Mouse (Mus musculus) fibroblast of lung, adult 2 months (primary cell): ENCODE measurements around the gene Mapkapk3.
"Not testable (repeated sequence)": the region's sequence is repeated elsewhere in the genome, so short reads cannot be mapped to it uniquely, and the experiment has no call there.

Experiments
- DNase-seq: peaks from one replicate; pipeline ENCODE4 v3.0.0-alpha.2; 2011; ENCODE audit warnings: low read depth

Mapkapk3 gene

DNA sequence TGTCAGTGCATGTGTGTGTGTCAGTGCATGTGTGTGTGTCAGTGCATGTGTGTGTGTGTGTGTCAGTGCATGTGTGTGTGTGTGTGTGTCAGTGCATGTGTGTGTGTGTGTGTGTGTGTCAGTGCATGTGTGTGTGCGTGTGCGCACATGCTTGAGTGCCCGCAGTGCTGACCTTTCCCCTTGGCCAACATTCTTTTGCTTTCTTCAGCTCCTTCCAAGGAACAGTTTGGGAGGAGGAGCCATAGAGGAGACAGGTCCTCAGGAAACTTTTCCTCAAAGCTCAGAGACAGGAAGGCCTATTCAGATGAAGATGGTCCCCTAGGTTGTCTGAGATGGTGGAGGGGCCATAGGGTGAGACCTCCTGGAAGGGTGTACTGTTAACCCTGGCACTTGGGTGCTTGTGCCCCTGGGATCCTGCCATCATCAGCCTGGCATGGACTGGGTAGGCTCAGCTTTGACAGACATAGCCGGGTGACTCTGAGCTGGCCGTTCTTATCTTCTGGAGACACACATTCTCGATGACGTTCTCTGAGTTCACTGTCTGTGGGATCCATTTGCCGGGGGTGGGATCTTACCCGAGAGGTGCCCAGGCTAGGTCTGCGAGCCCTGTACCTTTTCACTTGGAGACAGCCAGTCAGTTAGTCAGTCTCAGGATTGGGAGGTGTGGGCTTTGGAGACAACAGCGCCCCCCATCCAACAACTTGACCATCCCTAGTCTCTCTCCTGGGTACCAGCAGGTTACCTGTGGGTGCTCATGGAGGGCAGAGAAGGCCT lies 17.6 kb upstream of the Mapkapk3 start:
- DNase-seq, result no peak

DNA sequence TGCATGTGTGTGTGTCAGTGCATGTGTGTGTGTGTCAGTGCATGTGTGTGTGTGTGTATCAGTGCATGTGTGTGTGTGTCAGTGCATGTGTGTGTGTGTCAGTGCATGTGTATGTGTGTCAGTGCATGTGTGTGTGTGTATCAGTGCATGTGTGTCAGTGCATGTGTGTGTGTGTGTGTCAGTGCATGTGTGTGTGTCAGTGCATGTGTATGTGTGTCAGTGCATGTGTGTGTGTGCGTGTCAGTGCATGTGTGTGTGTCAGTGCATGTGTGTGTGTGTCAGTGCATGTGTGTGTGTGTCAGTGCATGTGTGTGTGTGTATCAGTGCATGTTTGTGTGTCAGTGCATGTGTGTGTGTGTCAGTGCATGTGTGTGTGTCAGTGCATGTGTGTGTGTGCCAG lies 17.0 kb upstream of the Mapkapk3 start:
- DNase-seq, result not testable (repeated sequence)

DNA sequence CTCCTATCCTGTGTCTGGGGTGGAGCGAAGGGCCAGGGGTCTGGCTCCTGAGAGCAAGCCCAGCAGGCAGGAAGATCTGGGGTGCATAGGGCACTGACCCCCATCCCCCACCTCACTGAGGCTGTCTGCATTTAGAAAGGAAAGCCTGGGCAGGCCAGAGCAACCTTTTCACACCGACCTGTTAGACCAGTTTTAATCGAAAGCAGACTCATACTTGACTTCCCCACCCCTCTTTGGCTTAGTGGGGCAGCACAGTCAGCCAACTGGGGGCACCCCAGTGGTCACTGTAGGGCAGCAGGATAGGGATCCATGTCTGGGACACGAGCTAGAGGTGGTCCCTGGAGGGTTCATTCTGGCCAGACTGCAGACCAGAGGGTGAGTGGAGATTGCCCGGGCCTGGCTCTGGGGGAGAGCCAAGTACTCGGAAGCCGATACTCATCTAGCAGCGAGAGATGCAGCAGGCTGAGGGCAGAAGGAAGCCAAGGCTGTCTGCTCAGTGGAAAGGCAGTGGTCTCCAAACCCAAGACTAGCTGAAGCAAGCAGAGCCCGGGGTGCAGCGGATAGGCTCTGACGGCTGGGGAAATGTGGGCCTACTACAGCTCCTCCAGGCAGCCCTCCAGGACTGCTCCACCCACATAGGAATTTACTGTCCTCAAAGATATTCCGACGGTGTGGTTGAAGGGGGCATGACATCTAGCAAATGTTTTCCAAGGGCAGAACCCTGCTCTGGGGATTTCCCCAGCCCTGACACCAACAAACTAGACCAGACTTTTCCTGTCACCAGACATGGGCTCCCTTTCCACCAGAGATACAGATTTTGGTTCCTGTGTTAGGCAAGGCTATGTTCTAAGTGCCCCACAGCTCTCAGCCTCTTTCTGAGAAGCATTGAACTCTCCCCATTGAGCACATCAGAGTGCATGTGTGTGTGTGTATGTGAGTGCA lies 16.2 kb upstream of the Mapkapk3 start:
- DNase-seq, result no peak

- DNase-seq, result no peak
These were observed 15.3 kb upstream of the Mapkapk3 start for GRCm38 (mm10) chr9:107305012-107305411.

DNA sequence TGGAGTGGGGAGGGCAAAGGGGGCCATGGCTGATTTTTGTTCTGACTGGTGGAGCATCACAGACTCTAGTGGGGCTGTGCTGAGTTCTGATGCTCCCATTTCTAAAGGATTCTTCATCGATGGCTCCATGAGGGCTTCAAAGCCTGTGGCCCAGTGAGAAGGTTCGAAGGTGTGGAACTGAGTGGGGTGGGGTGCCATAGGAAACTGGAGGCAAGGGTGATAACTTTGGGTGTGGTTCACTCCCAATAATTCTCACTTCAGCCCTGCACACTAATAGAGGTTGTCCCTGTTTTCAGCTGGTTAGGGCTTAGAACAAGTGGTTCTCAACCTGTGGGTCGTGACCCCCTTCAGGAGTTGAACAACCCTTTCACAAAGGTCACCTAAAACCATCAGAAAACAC lies 14.7 kb upstream of the Mapkapk3 start:
- DNase-seq, result no peak

DNA sequence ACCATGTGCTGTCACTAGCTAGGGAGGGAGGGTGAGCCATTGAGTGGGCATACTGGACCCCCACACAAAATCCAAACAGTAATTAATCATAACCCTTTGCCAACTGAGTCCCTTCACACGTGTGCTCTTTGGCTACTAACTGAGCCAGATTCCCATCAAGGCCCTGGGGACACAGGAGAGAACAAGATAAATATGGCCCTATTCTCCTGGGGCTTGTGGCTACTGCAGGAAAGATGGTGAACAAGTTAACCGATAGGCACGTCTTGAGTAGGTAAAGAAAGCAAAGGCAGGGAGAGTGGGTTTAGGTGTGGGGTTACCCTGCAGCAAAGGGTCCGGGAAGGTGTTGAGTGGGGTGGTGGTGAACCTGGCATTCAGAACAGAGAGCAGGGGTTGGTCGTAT lies 14.2 kb upstream of the Mapkapk3 start:
- DNase-seq, result no peak

GRCm38 (mm10) chr9:107303121-107303820 lies 13.6 kb upstream of the Mapkapk3 start:
- no peak for DNase-seq

GRCm38 (mm10) chr9:107302592-107302991 lies 12.9 kb upstream of the Mapkapk3 start:
- DNase-seq, result no peak

GRCm38 (mm10) chr9:107301554-107302331 lies 12.1 kb upstream of the Mapkapk3 start:
- no peak for DNase-seq

- no peak for DNase-seq
These were observed 10.7 kb upstream of the Mapkapk3 start for GRCm38 (mm10) chr9:107300224-107300973.

DNA sequence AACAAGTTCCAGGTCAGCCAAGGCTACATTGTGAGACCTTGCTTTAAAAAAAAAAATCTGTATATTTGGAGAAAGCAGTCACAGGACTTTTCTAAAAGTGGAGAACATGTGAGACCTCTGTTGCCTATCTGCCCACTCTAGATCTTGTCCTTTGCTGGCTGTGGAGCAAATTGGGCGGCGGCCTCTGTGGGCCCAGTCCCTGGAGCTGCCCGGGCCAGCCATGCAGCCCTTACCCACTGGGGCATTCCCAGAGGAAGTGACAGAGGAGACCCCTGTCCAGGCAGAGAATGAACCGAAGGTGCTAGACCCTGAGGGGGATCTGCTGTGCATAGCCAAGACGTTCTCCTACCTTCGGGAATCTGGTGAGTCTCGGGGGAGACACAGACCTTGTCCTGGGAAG lies 10.1 kb upstream of the Mapkapk3 start:
- no peak for DNase-seq

DNA sequence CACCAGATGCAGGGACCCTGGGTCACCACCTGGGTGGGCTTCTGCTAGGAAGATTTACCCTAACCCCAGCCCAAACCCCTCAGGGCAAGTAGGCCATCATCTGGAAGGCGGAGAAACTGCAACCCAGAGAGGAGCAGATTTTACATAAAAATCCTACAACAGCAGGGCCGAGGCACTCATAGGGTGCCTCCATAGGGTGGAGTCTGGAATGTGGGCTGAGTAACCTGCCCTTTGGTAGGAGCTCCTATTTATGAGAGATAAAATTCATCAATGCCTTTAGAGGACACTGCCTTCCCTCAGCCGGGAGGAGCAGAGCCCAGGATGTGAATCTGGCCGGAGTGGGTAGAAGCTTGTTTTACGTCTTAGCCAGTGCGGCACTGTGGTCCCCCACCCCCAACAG lies 9.2 kb upstream of the Mapkapk3 start:
- no peak for DNase-seq

DNA sequence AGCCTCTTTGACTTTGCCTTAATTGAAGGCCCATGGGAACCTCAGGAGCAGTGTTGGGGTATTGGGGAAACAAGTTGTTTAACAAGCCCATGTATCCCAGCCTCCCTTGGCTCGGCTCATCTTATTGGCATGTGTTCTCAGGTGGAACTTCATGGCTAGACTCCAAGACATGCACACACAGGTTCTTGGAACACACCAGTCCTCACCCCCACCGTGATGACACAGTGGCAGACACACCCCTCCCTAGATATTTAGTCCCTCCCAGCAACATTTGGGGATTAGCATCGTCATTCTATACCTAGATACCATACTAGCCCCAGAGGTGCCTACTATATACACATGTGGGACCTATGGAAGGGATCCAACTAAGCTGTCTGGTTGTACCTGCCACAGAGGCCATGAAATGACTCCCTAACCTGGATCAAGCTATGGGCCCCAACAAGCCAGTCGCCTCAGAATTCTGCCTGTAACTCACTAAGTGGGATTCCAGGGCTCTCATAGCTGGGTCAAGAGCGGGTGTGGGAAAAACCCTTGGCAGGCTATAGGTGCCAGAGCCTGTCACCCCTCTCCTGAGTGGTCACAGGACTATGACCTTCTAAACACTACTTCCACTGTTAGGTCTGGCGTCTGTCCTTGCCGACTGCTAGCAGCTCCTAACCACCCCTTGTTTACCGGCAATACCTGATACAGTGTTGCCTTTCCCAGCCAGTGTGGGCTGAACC lies 8.5 kb upstream of the Mapkapk3 start:
- DNase-seq, result no peak

GRCm38 (mm10) chr9:107297658-107298057 lies 8.0 kb upstream of the Mapkapk3 start:
- no peak for DNase-seq

DNA sequence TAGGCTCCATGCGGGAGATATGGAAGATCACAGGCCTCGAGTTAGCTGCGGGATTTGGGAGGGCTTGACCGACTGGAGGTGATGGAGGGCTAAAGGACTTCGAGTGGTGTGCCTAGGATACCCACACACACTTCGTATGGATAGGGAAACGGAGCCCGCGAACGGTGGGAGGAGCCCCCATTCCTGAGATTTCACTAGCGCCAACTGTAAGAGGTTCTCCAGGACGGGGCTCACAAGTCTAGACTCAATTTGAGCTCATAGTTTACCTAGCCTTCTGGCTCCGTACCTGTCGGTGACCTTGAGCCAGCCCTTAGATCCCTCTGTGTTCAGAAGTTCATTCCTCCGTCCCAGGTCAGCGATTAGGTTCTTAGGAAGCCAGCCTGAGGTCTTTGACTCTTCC lies 7.4 kb upstream of the Mapkapk3 start:
- no peak for DNase-seq

DNA sequence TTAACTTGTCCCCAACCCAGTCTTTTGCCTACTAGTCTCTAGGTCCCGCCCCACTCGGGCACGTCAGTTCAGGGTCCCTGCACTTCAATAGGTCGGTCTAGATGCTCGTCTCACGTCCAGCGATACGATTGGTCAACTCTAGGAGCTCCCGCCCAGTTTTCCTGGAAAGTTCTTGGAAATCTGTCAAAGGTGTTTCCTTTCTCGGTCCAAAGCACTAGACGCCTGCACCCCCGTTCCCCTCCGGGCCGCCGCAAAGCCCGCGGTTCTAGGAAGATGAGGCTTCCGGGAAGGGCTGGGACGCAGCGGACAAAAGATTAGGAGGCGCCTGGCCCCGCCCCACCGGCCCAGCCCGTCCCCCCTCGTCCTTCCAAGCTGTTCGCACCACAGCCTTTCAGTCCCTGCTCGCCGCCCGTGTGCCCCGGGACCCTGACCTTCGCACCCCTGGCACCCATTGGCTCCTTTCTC lies 6.9 kb upstream of the Mapkapk3 start:
- peak; percentile 78 for DNase-seq

GRCm38 (mm10) chr9:107296041-107296440 lies 6.4 kb upstream of the Mapkapk3 start:
- DNase-seq, result no peak

DNA sequence AAGGTAGTCTGAATTCAATTTTAAA lies 6.2 kb upstream of the Mapkapk3 start, which contains the start of gene Cish:
Cish (plus strand) TSS at position 11 of the 25 bp plus-strand sequence.
- DNase-seq, result no peak

- no peak for DNase-seq
These were observed 5.9 kb upstream of the Mapkapk3 start for GRCm38 (mm10) chr9:107295616-107296015.

GRCm38 (mm10) chr9:107294249-107294648 lies 4.6 kb upstream of the Mapkapk3 start:
- DNase-seq, result no peak

DNA sequence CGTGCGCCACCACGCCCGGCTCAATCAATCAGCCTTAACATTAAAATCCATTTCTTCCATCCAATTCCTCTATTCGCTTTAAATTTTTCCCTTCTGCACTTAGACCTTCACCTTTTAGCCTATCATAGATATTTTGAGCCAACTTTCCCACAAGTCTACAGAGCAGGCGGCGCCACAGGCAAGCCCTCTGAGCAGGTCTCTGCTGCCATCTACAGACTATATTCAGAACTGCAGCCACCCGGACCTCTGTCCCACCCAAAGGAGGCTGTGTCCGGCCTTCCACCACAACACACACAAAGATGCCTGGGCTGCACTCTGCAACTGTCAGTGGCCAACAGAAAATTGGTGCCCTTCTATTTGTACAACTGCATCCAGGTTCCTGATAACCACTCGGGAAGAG lies 1.2 kb upstream of the Mapkapk3 start:
- DNase-seq, result no peak
